Mouse (Mus musculus) spleen, adult 2 months (tissue): Measurements from ENCODE around the gene 4930524B15Rik.

Source experiments
- CTCF ChIP-seq: fragments of 200-500 bp; IDR thresholded peaks from 2 replicates; pipeline ENCODE4 v1.5.1; 2011; ENCODE audit warnings: mild to moderate bottlenecking, inconsistent platforms; ENCODE audit not compliant: insufficient read depth, insufficient read length, insufficient replicate concordance; ENCODE audit errors: extremely low read depth
- POLR2A ChIP-seq: fragments of 200-500 bp; IDR thresholded peaks from 2 replicates; pipeline ENCODE4 v1.6.1; 2011; ENCODE audit warnings: low read depth, low read length, inconsistent platforms

DNA sequence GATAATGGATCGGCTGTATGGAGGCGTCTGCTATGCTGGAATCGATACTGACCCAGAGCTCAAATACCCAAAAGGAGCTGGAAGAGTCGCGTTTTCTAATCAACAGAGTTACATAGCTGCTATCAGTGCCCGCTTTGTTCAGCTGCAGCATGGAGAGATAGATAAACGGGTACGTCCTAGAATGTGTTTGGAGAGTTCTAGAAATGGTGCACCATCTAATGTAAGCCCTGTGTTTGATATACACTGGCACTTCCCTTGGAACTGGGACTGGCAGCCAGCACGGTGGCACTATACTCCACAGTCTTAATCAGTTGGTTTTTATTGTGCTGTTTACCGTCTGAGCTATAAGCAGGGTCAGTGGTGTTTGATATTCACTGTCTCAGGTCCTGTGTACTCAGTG is 35.3 kb upstream of the 4930524B15Rik start:
- TF ChIP-seq CTCF (no peak), POLR2A (no peak)
